Mouse (Mus musculus) MN1 (cell line): Measurements from ENCODE around the gene Ikbip.

Source experiments
- DNase-seq: peaks from one replicate; pipeline ENCODE4 v3.0.0-alpha.2; 2016; ENCODE audit warnings: low spot score

The Ikbip gene

DNA sequence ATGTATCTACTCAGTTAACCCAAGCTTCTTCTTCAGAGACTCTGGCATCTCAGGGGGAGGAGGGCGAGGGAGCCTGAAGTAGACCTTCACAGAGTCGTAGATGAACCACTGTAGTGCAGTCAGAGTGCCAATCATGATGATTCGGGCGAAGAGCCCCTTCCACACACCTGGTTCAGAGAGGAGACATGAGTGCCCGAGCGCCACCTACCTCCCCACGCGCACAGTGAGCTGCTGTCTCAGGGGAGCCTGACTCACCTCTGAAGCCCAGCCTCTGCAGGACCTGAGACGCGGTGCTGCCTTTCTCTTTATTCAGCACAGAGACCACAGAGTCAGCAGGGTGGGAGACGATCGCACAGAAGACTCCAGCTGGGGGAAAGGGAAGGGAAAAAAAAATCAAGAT lies 34.2 kb downstream of the Ikbip start:
- no peak for DNase-seq

DNA sequence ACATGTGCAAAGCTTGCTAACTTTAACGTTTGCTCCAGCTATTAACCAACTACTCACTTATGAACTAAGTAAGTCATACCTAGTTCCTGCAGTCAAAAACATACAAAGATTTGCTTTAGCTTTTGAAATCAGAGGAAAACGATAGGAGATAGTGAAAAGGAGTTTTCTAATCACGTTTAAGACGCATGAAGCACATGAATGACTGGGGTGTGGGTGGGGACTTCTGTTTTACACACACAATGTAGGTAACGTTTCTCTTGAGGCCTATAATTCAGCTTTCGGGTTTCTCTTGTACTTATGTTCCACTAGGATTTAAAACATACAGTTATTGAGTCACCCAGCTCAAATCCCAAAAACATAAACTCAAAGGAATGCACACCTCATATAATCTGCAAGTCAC lies 39.9 kb downstream of the Ikbip start:
- peak; percentile 19 for DNase-seq

DNA sequence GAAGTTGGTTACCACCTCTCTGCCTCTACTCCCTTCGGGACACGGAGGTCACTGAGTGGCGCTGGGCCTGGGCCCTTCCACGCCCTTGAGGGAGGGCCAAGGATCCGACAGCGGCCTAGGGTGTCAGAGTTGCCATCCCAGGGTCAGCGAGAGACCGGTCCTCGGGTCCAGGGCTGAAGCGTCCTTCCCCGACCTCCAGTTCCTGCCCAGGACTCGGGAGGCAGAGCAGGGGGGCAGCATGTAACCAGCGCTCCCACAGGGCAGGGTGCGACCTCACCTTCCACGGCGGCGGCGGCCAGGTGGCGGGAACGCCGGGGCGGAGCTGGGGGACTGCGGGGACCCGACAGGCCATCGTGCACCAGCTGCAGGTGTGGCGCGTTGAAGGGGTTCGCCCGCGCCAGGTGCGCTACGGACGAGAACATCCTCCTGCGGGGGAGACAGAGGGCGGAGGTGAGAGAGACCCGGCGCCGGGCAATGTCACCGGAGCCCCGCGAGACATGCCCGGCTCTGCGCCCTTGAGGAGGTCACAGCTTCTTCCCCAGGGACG lies 40.6 kb downstream of the Ikbip start:
- DNase-seq = peak; percentile 66

DNA sequence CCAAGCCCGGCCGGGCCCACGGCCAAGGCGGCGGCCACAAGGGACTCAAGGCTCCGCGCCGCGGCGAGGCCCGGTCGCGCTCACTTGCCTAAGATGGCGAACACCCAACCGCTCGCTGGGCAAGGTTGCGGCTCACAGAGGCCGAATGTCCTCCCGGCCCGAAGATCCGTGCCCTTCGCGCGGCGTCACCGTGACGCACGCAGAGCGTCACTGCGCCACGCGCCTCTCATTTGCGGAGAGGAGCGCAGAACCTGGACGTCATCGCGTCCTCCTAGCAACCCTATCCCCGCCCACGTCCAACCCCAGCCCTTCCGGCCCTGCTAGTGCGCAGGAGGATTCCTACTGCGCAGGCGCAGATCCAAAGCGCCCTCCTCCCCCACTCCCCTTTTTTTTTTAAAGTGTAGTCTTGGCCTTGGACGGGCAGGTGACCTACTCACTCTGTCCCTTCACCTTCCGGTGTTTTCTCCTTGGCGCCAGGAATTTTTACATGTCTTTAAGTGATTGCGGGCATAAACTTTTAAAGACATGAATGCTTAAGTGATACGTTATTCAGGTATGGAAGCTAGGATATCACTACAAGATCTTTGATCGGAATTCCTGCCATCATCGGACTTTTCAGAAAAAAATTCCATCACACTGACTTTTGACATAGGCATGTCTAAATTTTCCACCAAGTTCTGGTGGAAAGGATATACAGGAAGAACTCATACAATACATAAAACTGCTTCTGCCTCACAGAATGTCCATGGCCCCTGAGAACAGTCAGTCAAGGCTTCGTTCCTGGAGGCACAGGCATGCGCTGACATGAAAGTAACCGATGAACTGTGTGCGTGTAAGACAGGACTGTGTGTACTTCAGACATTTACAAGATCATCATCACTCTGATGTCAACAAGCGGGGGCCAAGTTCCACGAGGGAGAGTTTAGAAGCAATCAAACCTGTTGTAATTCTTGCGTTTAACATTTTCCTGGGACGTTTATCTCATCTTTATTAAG lies 41.4 kb downstream of the Ikbip start, which contains the start of gene Slc25a3:
TSS of gene Slc25a3 (minus strand) at position 232 of the 995 bp plus-strand sequence.
- DNase-seq = peak; percentile 99

- DNase-seq = no peak
Observed at GRCm38 (mm10) chr10:91126618-91127355, 44.0 kb downstream of the Ikbip start.

DNA sequence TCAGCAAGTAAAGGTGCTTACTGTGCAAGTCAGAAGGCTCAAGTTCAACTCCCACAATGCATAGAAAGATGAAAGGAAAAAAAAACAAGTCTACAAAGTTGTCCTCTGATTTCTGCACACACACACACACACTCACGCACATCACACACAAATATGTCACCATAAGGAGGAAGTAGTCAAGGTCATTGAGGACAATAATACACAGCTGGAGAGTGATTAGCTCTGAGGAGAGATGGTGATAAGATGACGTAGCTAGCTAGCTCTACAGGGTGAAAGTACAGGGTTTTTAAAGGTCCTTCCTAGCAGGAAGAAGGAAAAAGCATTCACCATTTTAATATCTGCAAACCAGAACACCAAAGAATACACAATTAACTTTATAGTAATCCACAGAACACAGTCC lies 44.7 kb downstream of the Ikbip start:
- DNase-seq = no peak

- DNase-seq = no peak
Observed at GRCm38 (mm10) chr10:91128551-91129160, 45.9 kb downstream of the Ikbip start.

GRCm38 (mm10) chr10:91130792-91131191 lies 48.1 kb downstream of the Ikbip start:
- no peak for DNase-seq

DNA sequence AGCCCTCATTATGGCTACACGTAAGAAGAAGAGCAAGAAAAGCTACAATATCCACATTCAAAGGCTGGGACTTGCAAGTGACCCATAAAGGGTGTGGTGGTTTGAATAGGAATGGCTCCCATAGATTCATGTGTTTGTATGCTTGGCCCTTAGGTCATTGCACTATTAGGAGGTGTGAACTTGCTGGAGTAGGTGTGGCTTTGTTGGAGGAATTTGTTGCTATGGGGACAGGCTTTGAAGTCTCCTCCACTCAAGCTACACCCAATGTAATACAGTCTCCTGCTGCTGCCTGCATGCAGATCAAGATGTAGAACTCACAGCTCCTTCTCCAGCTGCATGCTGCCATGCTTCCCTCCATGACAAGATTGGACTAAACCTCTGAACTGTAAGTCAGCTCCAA lies 48.8 kb downstream of the Ikbip start:
- no peak for DNase-seq

DNA sequence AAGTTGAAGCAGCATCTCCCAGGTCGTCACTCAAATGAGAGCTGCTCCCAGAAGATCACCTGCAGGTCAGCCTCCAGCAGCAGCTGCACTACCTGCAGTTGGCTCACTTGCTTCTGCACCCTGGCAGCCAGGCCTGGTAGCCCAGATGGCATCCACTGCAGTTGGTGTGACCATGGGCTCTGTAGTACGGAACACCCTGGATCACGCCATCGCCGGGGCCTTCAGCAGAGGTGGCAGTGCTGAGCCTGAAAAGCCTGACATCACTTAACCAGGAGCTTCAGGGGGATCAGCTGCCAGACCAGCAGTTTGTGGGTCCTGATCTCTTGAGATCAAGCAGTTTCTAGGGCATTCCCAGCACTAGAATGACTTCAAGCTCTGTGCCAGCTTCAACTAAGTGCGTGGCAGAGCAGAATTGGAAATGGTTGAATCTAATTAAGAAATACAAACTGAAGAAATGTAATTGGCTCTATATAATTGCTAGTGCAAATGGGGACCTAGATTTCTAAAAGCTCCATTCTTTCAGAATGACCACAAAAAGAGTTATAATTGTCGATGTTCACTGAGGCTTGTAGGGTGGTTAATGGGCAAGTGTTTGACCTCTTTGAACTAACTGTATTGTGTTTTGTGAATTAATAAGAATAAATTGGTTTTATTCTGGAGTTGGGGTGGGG lies 52.7 kb downstream of the Ikbip start:
- no peak for DNase-seq

GRCm38 (mm10) chr10:91137400-91137799 lies 54.7 kb downstream of the Ikbip start:
- no peak for DNase-seq

- no peak for DNase-seq
Observed at GRCm38 (mm10) chr10:91138317-91138716, 55.6 kb downstream of the Ikbip start.

DNA sequence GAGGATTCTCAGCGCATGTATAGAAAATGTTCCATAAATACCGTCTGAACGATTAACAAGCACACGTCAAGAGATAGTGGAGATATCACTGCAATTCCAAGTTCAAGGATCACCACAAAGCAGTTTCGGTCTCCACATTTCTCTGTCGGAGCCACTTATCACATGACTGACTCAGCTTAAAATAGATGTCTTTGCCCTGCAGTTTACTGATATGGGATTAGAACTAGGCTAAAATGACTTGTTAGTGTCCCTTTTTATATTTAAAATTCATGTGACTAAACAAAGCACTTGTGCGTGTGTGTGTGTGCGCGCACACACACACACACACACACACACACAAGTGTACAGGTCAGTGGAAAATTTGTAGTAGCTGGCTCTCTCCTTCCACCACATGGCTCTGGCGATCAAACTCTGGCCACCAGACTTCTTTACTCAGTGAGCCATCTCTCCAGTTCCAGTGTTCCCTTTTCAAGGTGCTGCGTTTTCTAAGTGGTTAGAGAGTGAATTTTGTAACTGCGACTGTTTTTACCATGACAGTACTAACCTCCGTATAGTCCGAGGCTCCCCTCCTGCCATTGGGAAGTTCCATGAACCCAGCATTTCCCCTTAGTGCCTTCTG lies 56.5 kb downstream of the Ikbip start:
- DNase-seq = no peak

GRCm38 (mm10) chr10:91141564-91141963 lies 58.8 kb downstream of the Ikbip start:
- peak; percentile 73 for DNase-seq

DNA sequence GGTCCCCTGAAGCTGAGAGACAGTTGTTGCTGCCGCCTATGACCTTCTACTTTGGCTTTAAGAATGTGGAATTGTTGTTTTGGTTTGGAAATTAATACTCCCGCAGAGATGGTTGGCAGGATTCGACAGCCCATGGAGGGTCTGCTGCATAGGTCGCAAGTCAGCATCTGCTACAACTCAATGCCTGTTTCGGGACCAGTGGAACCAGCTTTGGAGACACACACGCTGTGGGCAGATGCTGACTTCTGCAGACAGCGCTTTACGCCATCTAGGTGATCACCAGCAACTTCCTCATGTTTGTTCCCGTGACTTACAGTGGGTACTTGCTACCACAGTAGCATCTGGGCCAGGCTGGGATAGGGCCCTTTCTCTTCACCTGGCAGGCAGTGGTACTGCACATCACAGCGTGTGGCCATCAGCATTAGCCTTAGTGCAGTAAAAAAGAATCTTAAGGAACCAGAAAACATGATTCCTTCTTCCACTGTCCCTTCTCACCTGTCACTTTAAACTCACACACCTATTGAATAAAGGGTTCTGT lies 60.0 kb downstream of the Ikbip start:
- DNase-seq = no peak

GRCm38 (mm10) chr10:91143313-91144230 lies 60.8 kb downstream of the Ikbip start:
- DNase-seq = no peak

DNA sequence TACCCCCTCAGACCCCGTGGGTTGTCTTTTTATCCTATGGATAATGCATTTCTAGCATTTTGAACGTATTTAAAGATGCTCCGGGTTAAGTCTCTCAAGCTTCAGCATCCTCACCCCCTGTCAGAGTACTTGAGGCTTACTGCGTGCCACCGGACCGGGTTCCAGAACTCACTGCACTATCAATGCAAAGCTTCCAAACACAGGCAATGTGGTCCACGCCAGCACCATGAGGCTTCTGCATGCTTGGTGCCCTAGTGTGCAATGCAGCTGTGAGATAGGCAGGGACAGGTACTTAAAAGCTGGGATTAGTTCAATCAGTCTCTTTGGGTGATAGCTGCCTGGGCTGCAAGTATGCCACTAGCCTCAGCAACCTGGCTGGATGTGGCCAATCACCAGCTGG lies 62.7 kb downstream of the Ikbip start:
- DNase-seq = no peak
